Mouse (Mus musculus): ENCODE measurements around the gene Ift140. TPM values are rescaled to one million over a fixed set of nuclear protein-coding genes. Genes with fewer than 3 reads are reported as not detected.
"Not testable (repeated sequence)": the region's sequence is repeated elsewhere in the genome, so short reads cannot be mapped to it uniquely, and the experiment has no call there.

Gene Ift140
- total RNA-seq, 2 experiments from 2014 or later: 9.0 to 10.1 TPM

- DNase-seq (ENCODE audit: low spot score in 2 of 2): peak in 1 of 2 experiments; percentile 40
These were observed 99.2 kb downstream of the Ift140 start for GRCm38 (mm10) chr17:25114908-25115645.

- DNase-seq (ENCODE audit: low spot score in 2 of 2): peak; percentile 88 to 96
These were observed 100.0 kb downstream of the Ift140 start, which contains the start of gene Telo2 for GRCm38 (mm10) chr17:25115664-25116432. Telo2 (minus strand) TSS chr17:25115967.

- no peak for DNase-seq (ENCODE audit: low spot score in 2 of 2)
These were observed 101.4 kb downstream of the Ift140 start for GRCm38 (mm10) chr17:25117263-25117662.

GRCm38 (mm10) chr17:25120406-25120805, 104.5 kb downstream of the Ift140 start, which contains the start of gene Ptx4:
Ptx4 (plus strand) TSS chr17:25120760.
- no peak for DNase-seq (ENCODE audit: low spot score in 2 of 2)

- DNase-seq (ENCODE audit: low spot score in 2 of 2): no peak
These were observed 108.1 kb downstream of the Ift140 start for GRCm38 (mm10) chr17:25123979-25124378.

GRCm38 (mm10) chr17:25125442-25126060, 109.7 kb downstream of the Ift140 start:
- DNase-seq (ENCODE audit: low spot score in 2 of 2): not testable (repeated sequence)

- DNase-seq (ENCODE audit: low spot score in 2 of 2): no peak
These were observed 111.2 kb downstream of the Ift140 start for GRCm38 (mm10) chr17:25127079-25127478.

- no peak for DNase-seq (ENCODE audit: low spot score in 2 of 2)
These were observed 111.8 kb downstream of the Ift140 start for GRCm38 (mm10) chr17:25127681-25128080.

- DNase-seq (ENCODE audit: low spot score in 2 of 2): no peak
These were observed 114.2 kb downstream of the Ift140 start for GRCm38 (mm10) chr17:25130060-25130459.

- peak; percentile 90 to 96 for DNase-seq (ENCODE audit: low spot score in 2 of 2)
These were observed 117.4 kb downstream of the Ift140 start, which contains the start of gene Clcn7 for GRCm38 (mm10) chr17:25133275-25133698. Clcn7 (plus strand) TSS chr17:25133391.

- DNase-seq (ENCODE audit: low spot score in 2 of 2): no peak
These were observed 119.7 kb downstream of the Ift140 start for GRCm38 (mm10) chr17:25135622-25136021.

- no peak for DNase-seq (ENCODE audit: low spot score in 2 of 2)
These were observed 122.9 kb downstream of the Ift140 start for GRCm38 (mm10) chr17:25138803-25139202.

GRCm38 (mm10) chr17:25139960-25140359, 124.1 kb downstream of the Ift140 start:
- no peak for DNase-seq (ENCODE audit: low spot score in 2 of 2)

Other genes starting within 250 kb of the Ift140 start
- gene Meiob, start 211.8 kb upstream of the Ift140 start, total RNA-seq (2021): not detected
- gene Hagh, start 175.9 kb upstream of the Ift140 start, total RNA-seq (2021): 10 to 100 TPM; 65.5 to 68.8 TPM
- 10 to 100 TPM; 26.4 to 29.0 TPM for gene Fahd1, start 165.7 kb upstream of the Ift140 start, total RNA-seq (2021)
- 1 to 10 TPM; 3.1 to 6.4 TPM for gene Igfals, start 150.1 kb upstream of the Ift140 start, total RNA-seq (2021)
- gene Nubp2, start 129.7 kb upstream of the Ift140 start, total RNA-seq (2021): 10 to 100 TPM; 19.2 to 21.4 TPM
- 10 to 100 TPM; 29.0 to 32.3 TPM for gene Spsb3, start 129.4 kb upstream of the Ift140 start, total RNA-seq (2021)
- 10 to 100 TPM; 27.8 to 28.0 TPM for gene Eme2, start 121.0 kb upstream of the Ift140 start, total RNA-seq (2021)
- 10 to 100 TPM; 93.0 to 94.7 TPM for gene Mrps34, start 121.0 kb upstream of the Ift140 start, total RNA-seq (2021)
- 10 to 100 TPM; 10.3 to 14.5 TPM for gene Nme3, start 119.6 kb upstream of the Ift140 start, total RNA-seq (2021)
- gene Mapk8ip3, start 79.1 kb upstream of the Ift140 start, total RNA-seq (2021): 10 to 100 TPM; 50.0 to 51.1 TPM
- 10 to 100 TPM; 41.7 to 44.3 TPM for gene Jpt2, start 55.4 kb upstream of the Ift140 start, total RNA-seq (2021)
- gene Cramp1l, start 297 bp upstream of the Ift140 start, total RNA-seq (2021): 10 to 100 TPM; 13.9 to 14.9 TPM
- 10 to 100 TPM; 14.6 to 19.9 TPM for gene Tmem204, start 67.5 kb downstream of the Ift140 start, total RNA-seq (2021)
- 10 to 100 TPM; 23.5 to 27.8 TPM for gene Telo2, start 99.9 kb downstream of the Ift140 start, total RNA-seq (2021)
- 10 to 100 TPM in 1 of 2 experiments, 1 to 10 TPM in 1; 6.0 to 12.6 TPM for gene Ptx4, start 104.7 kb downstream of the Ift140 start, total RNA-seq (2021)
- 10 to 100 TPM; 23.0 to 25.0 TPM for gene Clcn7, start 117.3 kb downstream of the Ift140 start, total RNA-seq (2021)
- under 1 TPM; 0.15 to 0.21 TPM for gene Ccdc154, start 146.4 kb downstream of the Ift140 start, total RNA-seq (2021)
- not detected for gene Gm38655, start 159.4 kb downstream of the Ift140 start, total RNA-seq (2021)
- gene BC003965, start 168.5 kb downstream of the Ift140 start, total RNA-seq (2021): 10 to 100 TPM; 12.5 to 12.9 TPM
- 10 to 100 TPM in 1 of 2 experiments, 1 to 10 TPM in 1; 9.5 to 12.6 TPM for gene Unkl, start 172.3 kb downstream of the Ift140 start, total RNA-seq (2021)
- gene Gnptg, start 224.0 kb downstream of the Ift140 start, total RNA-seq (2021): 10 to 100 TPM; 14.9 to 16.2 TPM
- 10 to 100 TPM; 25.5 to 26.4 TPM for gene Tsr3, start 224.1 kb downstream of the Ift140 start, total RNA-seq (2021)
- gene Baiap3, start 240.3 kb downstream of the Ift140 start, total RNA-seq (2021): under 1 TPM in 1 of 2 experiments, not detected in 1; 0.54 TPM

Data from gastrocnemius, postnatal 4 days (tissue).